Mouse (Mus musculus) neural tube, embryonic 11.5 days (tissue): ENCODE data around the gene Hist1h2bf. TPM values are rescaled to one million over a fixed set of nuclear protein-coding genes. Genes with fewer than 3 reads are reported as not detected.
"Not testable (repeated sequence)": the region's sequence is repeated elsewhere in the genome, so short reads cannot be mapped to it uniquely, and the experiment has no call there.

Source experiments
- ATAC-seq: fragments of 200-750 bp; cut with Nextera tagmentation; 2 replicates; pipeline ENCODE4 v1.8.0; 2017; ENCODE audit warnings: moderate number of reproducible peaks, mild to moderate bottlenecking, moderate TSS enrichment, moderate library complexity; ENCODE audit not compliant: insufficient read depth, low FRiP score, low TSS enrichment
- DNase-seq: peaks from one replicate; pipeline ENCODE4 v3.0.0-alpha.2; 2015; ENCODE audit warnings: low spot score
- H3K27ac ChIP-seq: fragments of 300-500 bp; sonication (generic); 2 replicates; pipeline ENCODE4 v1.5.1; 2014; ENCODE audit warnings: low read depth, mild to moderate bottlenecking, low read length
- H3K27me3 ChIP-seq: fragments of 300-500 bp; sonication (generic); 2 replicates; pipeline ENCODE4 v1.6.1; 2014; ENCODE audit warnings: mild to moderate bottlenecking, low read length, mixed read lengths; ENCODE audit not compliant: control insufficient read depth, insufficient read depth
- H3K36me3 ChIP-seq: fragments of 300-500 bp; sonication (generic); 2 replicates; pipeline ENCODE4 v1.6.1; 2014; ENCODE audit warnings: mild to moderate bottlenecking, low read length, moderate library complexity, mixed read lengths; ENCODE audit not compliant: control insufficient read depth, insufficient read depth
- H3K4me1 ChIP-seq: fragments of 300-500 bp; sonication (generic); 2 replicates; pipeline ENCODE4 v1.6.1; 2014; ENCODE audit warnings: low read length, mixed read lengths; ENCODE audit not compliant: control insufficient read depth, insufficient read depth
- H3K4me2 ChIP-seq: fragments of 300-500 bp; sonication (generic); 2 replicates; pipeline ENCODE4 v1.6.1; 2014; ENCODE audit warnings: low read depth, mild to moderate bottlenecking, moderate library complexity
- H3K4me3 ChIP-seq: fragments of 300-500 bp; sonication (generic); 2 replicates; pipeline ENCODE4 v1.5.1; 2014; ENCODE audit warnings: low read depth, low read length
- H3K9ac ChIP-seq: fragments of 300-500 bp; sonication (generic); 2 replicates; pipeline ENCODE4 v1.6.1; 2014; ENCODE audit warnings: mild to moderate bottlenecking, low read length
- H3K9me3 ChIP-seq: fragments of 300-500 bp; sonication (generic); 2 replicates; pipeline ENCODE4 v1.6.1; 2016; ENCODE audit warnings: low read length; ENCODE audit not compliant: control insufficient read depth
- WGBS: fragments of 180-500 bp; shearing (Covaris S2); extraction: QIAGEN DNeasy Blood & Tissue Kit; methylation state at CpG from one replicate; pipeline ENCODE4 v1.1.7; 2014; 5-methylcytosine and 5-hydroxymethylcytosine counted together
- polyA plus RNA-seq: library from polyadenylated mRNA; unstranded; fragments of >200 nt; fragmentation: Nextera tagmentation; extraction: Ambion mirVana; gene quantifications from 2 replicates; pipeline ENCODE4 v1.2.1, GENCODE M21; 2014

The Hist1h2bf gene
- polyA plus RNA-seq, 1 experiment from 2014 or later = 4.1 TPM

GRCm38 (mm10) chr13:23554393-23554792 lies 19.6 kb downstream of the Hist1h2bf start:
- peaks cover 3% of the 10 kb centered on the region; the same call in 1 of the 2 replicates for H3K4me1 ChIP-seq
- H3K36me3 ChIP-seq = no peaks in the 10 kb centered on the region
- peak overlapping the region; percentile 95 for H3K4me2 ChIP-seq
- H3K27ac ChIP-seq = peak overlapping the region; percentile 98
- WGBS = 25% methylated on average over 9 of the region's 9 CpGs
- H3K4me3 ChIP-seq = peak overlapping the region; percentile 60
- ATAC-seq (no peak), DNase-seq (peak; percentile 10)
- no peaks in the 10 kb centered on the region for H3K27me3 ChIP-seq
- H3K9ac ChIP-seq = peak overlapping the region; percentile 75
- H3K9me3 ChIP-seq = no peaks in the 10 kb centered on the region

- Histone ChIP-seq H3K27ac (peak within 1 kb of the TSS; percentile 85), H3K9me3 (no peaks in the 10 kb centered on the region), H3K9ac (no peak within 1 kb of the TSS; the same call in none of the 2 replicates), H3K4me2 (peak within 1 kb of the TSS; percentile 57; the same call in 1 of the 2 replicates), H3K27me3 (no peaks in the 10 kb centered on the region), H3K4me1 (peaks cover 3% of the 10 kb centered on the region; the same call in 1 of the 2 replicates), H3K4me3 (no peak within 1 kb of the TSS), H3K36me3 (no peaks in the 10 kb centered on the region)
- no peak for ATAC-seq
- DNase-seq = no peak
Measured at GRCm38 (mm10) chr13:23552962-23553361, 21.0 kb downstream of the Hist1h2bf start, which contains the start of gene Hist1h1d. TSS of gene Hist1h1d (plus strand) at chr13:23553262.

- Histone ChIP-seq H3K9me3 (no peaks in the 10 kb centered on the region), H3K4me2 (peak overlapping the region; percentile 57), H3K4me1 (peaks cover 3% of the 10 kb centered on the region; the same call in 1 of the 2 replicates), H3K36me3 (no peaks in the 10 kb centered on the region), H3K27me3 (no peaks in the 10 kb centered on the region), H3K9ac (peak overlapping the region; percentile 63), H3K27ac (peak overlapping the region; percentile 85), H3K4me3 (peak overlapping the region; percentile 40)
- DNase-seq (no peak), ATAC-seq (no peak)
- 56% methylated on average over 8 of the region's 8 CpGs for whole genome bisulfite sequencing
Measured at GRCm38 (mm10) chr13:23551931-23552914, 21.8 kb downstream of the Hist1h2bf start.

- peak within 1 kb of the TSS; percentile 57 for H3K4me2 ChIP-seq
- peak within 1 kb of the TSS; percentile 40 for H3K4me3 ChIP-seq
- peak; percentile 91 for DNase-seq
- H3K9ac ChIP-seq = peak within 1 kb of the TSS; percentile 63
- H3K27ac ChIP-seq = peak within 1 kb of the TSS; percentile 85
- H3K9me3 ChIP-seq, H3K4me1 ChIP-seq, H3K27me3 ChIP-seq, H3K36me3 ChIP-seq: not testable (repeated sequence)
- peak; percentile 77 for ATAC-seq
- under 1% methylated on average over 47 of the region's 47 CpGs for WGBS
Measured at GRCm38 (mm10) chr13:23551146-23551834, 22.7 kb downstream of the Hist1h2bf start, which contains the start of gene Hist1h4f. TSS of gene Hist1h4f (minus strand) at chr13:23551648.

- Histone ChIP-seq H3K36me3 (no peaks in the 10 kb centered on the region), H3K9me3 (no peaks in the 10 kb centered on the region), H3K27ac (peak overlapping the region; percentile 85), H3K4me3 (peak overlapping the region; percentile 40), H3K27me3 (no peaks in the 10 kb centered on the region), H3K9ac (peak overlapping the region; percentile 63), H3K4me2 (peak overlapping the region; percentile 57), H3K4me1 (peaks cover 5% of the 10 kb centered on the region; the same call in 1 of the 2 replicates)
- ATAC-seq = no peak
- peak; percentile 23 for DNase-seq
- WGBS = 5% methylated on average over 3 of the region's 3 CpGs
Measured at GRCm38 (mm10) chr13:23550761-23551145, 23.2 kb downstream of the Hist1h2bf start.

GRCm38 (mm10) chr13:23546694-23547093 lies 27.3 kb downstream of the Hist1h2bf start:
- no peak overlapping the region for H3K4me2 ChIP-seq
- ATAC-seq = no peak
- H3K4me1 ChIP-seq = peaks cover 6% of the 10 kb centered on the region; the same call in 1 of the 2 replicates
- WGBS = 85% methylated on average over 5 of the region's 5 CpGs
- 0 out of 2 replicates have a peak overlapping the region, but pooled peaks have one; percentile 1 for H3K27ac ChIP-seq
- H3K9ac ChIP-seq = no peak overlapping the region
- H3K9me3 ChIP-seq = no peaks in the 10 kb centered on the region
- no peak overlapping the region for H3K4me3 ChIP-seq
- no peaks in the 10 kb centered on the region for H3K27me3 ChIP-seq
- no peak for DNase-seq
- H3K36me3 ChIP-seq = no peaks in the 10 kb centered on the region

GRCm38 (mm10) chr13:23544787-23545120 lies 29.2 kb downstream of the Hist1h2bf start:
- H3K27me3 ChIP-seq, H3K36me3 ChIP-seq, ATAC-seq, H3K9me3 ChIP-seq, H3K4me1 ChIP-seq, DNase-seq: not testable (repeated sequence)
- H3K4me3 ChIP-seq = peak overlapping the region; percentile 42
- H3K9ac ChIP-seq = peak overlapping the region; percentile 63
- WGBS = under 1% methylated on average over 8 of the region's 14 CpGs
- H3K4me2 ChIP-seq = peak overlapping the region; percentile 36
- peak overlapping the region; percentile 87 for H3K27ac ChIP-seq

GRCm38 (mm10) chr13:23543965-23544786 lies 29.8 kb downstream of the Hist1h2bf start, which contains the start of gene Hist1h3f:
TSS of gene Hist1h3f (plus strand) at chr13:23544052.
- Histone ChIP-seq H3K4me1 (peaks cover 3% of the 10 kb centered on the region; the same call in 1 of the 2 replicates), H3K9me3 (no peaks in the 10 kb centered on the region), H3K27me3 (no peaks in the 10 kb centered on the region), H3K27ac (peak within 1 kb of the TSS; percentile 87), H3K4me3 (peak within 1 kb of the TSS; percentile 42), H3K9ac (peak within 1 kb of the TSS; percentile 65), H3K36me3 (no peaks in the 10 kb centered on the region), H3K4me2 (peak within 1 kb of the TSS; percentile 72)
- ATAC-seq (peak; percentile 93), DNase-seq (peak; percentile 67)
- under 1% methylated on average over 24 of the region's 45 CpGs for WGBS
